Comparison of ENCODE assay signal across 8 mouse cellular contexts in genomic region chrX:15322207-15322839, GRCm38 (mm10).
A peak's percentile ranks its signal among the peaks of the same experiment; 100 is the strongest.
DNase-seq lines count a peak whose midpoint lies in the region; ATAC-seq and TF ChIP-seq lines count a peak whose summit lies in the region.

No protein-coding gene starts in this region.

- no peaks in the 10 kb centered on the region for H3K36me3 ChIP-seq in forebrain, embryonic 14.5 days (ENCODE audit: control insufficient read depth, insufficient read depth, low read length)
- no peaks in the 10 kb centered on the region for H3K36me3 ChIP-seq in intestine, embryonic 15.5 days
- H3K36me3 ChIP-seq in liver, postnatal 0 days (replicated peaks; ENCODE audit: insufficient read depth, low read length) = no peaks in the 10 kb centered on the region
- no peaks in the 10 kb centered on the region for H3K36me3 ChIP-seq in stomach, embryonic 14.5 days (ENCODE audit: control insufficient read depth, insufficient read depth, low read length)

- H3K4me3 ChIP-seq in forebrain, embryonic 14.5 days (ENCODE audit: low read depth, low read length) = no peak overlapping the region
- no peak overlapping the region for H3K4me3 ChIP-seq in intestine, embryonic 15.5 days (replicated peaks)
- H3K4me3 ChIP-seq in liver, postnatal 0 days (ENCODE audit: low read depth, low read length) = 0 out of 2 replicates have a peak overlapping the region, but pooled peaks have one; percentile 15
- H3K4me3 ChIP-seq in stomach, embryonic 14.5 days (ENCODE audit: low read depth, low read length) = no peak overlapping the region

- DNase-seq in 416B (ENCODE audit: low read depth) (peak; percentile 24), ZHBTc4 (ENCODE audit: low read depth, low spot score) (peak; percentile 87)
- DNase-seq in forebrain, embryonic 14.5 days (ENCODE audit: low spot score) = peak; percentile 29
- DNase-seq in liver, postnatal 0 days = peak; percentile 17
- DNase-seq in spleen, adult 12 weeks (ENCODE audit: low spot score) = no peak
- DNase-seq in frontal cortex, postnatal 10 days (ENCODE audit: low spot score in 2 of 2) = no peak

- peak; percentile 66; the same call in 1 of the 2 replicates for ATAC-seq in forebrain, embryonic 14.5 days
- peak; percentile 98 for ATAC-seq in intestine, embryonic 15.5 days
- ATAC-seq in liver, postnatal 0 days = peak; percentile 54; the same call in 1 of the 2 replicates
- peak; percentile 91 for ATAC-seq in stomach, embryonic 14.5 days (ENCODE audit: insufficient number of reproducible peaks, insufficient read depth, low FRiP score, low read depth)

- H3K4me1 ChIP-seq in forebrain, embryonic 14.5 days (ENCODE audit: control insufficient read depth, insufficient read depth, low read length) = no peaks in the 10 kb centered on the region
- no peaks in the 10 kb centered on the region for H3K4me1 ChIP-seq in intestine, embryonic 15.5 days (replicated peaks)
- no peaks in the 10 kb centered on the region for H3K4me1 ChIP-seq in liver, postnatal 0 days (ENCODE audit: insufficient read depth)
- no peaks in the 10 kb centered on the region for H3K4me1 ChIP-seq in stomach, embryonic 14.5 days (ENCODE audit: control insufficient read depth, insufficient read depth, low read length)

- 23% methylated on average over 7 of the region's 7 CpGs for WGBS in forebrain, embryonic 14.5 days
- whole genome bisulfite sequencing in intestine, embryonic 15.5 days = 7% methylated on average over 7 of the region's 7 CpGs
- 4% methylated on average over 7 of the region's 7 CpGs for WGBS in liver, postnatal 0 days (ENCODE audit: insufficient replicate concordance)
- 5% methylated on average over 7 of the region's 7 CpGs for WGBS in stomach, embryonic 14.5 days

- H3K27me3 ChIP-seq in forebrain, embryonic 14.5 days (replicated peaks; ENCODE audit: control insufficient read depth, insufficient read depth, low read length) = no peaks in the 10 kb centered on the region
- H3K27me3 ChIP-seq in intestine, embryonic 15.5 days (replicated peaks) = no peaks in the 10 kb centered on the region
- no peaks in the 10 kb centered on the region for H3K27me3 ChIP-seq in liver, postnatal 0 days (ENCODE audit: insufficient read depth, low read length)
- H3K27me3 ChIP-seq in stomach, embryonic 14.5 days (ENCODE audit: control insufficient read depth, insufficient read depth, low read length) = no peaks in the 10 kb centered on the region

- no peak for TF ChIP-seq EP300 in liver, postnatal 0 days (IDR thresholded peaks at IDR 0.05; ENCODE audit: low read depth)

- H3K9me3 ChIP-seq in forebrain, embryonic 14.5 days (replicated peaks; ENCODE audit: control insufficient read depth, low read length) = no peaks in the 10 kb centered on the region
- no peaks in the 10 kb centered on the region for H3K9me3 ChIP-seq in intestine, embryonic 15.5 days
- no peaks in the 10 kb centered on the region for H3K9me3 ChIP-seq in liver, postnatal 0 days (ENCODE audit: low read length)
- no peaks in the 10 kb centered on the region for H3K9me3 ChIP-seq in stomach, embryonic 14.5 days (ENCODE audit: control insufficient read depth, low read depth, low read length)

- H3K9ac ChIP-seq in forebrain, embryonic 14.5 days (ENCODE audit: low read length) = no peak overlapping the region
- H3K9ac ChIP-seq in intestine, embryonic 15.5 days = no peak overlapping the region
- H3K9ac ChIP-seq in liver, postnatal 0 days (replicated peaks) = no peak overlapping the region
- H3K9ac ChIP-seq in stomach, embryonic 14.5 days (replicated peaks; ENCODE audit: low read depth, low read length) = no peak overlapping the region

- TF ChIP-seq CTCF in liver, postnatal 0 days (IDR thresholded peaks at IDR 0.05; ENCODE audit: low read depth) = peak; percentile 17; the same call in 1 of the 2 replicates

- no peak overlapping the region for H3K27ac ChIP-seq in forebrain, embryonic 14.5 days (ENCODE audit: low read depth, low read length)
- no peak overlapping the region for H3K27ac ChIP-seq in intestine, embryonic 15.5 days
- H3K27ac ChIP-seq in liver, postnatal 0 days (ENCODE audit: low read depth) = no peak overlapping the region
- H3K27ac ChIP-seq in stomach, embryonic 14.5 days (ENCODE audit: low read length) = no peak overlapping the region

- no peak overlapping the region for H3K4me2 ChIP-seq in forebrain, embryonic 14.5 days (ENCODE audit: low read length)
- peak overlapping the region; percentile 31 for H3K4me2 ChIP-seq in intestine, embryonic 15.5 days (replicated peaks)
- peak overlapping the region; percentile 52 for H3K4me2 ChIP-seq in liver, postnatal 0 days (ENCODE audit: low read depth, low read length)
- H3K4me2 ChIP-seq in stomach, embryonic 14.5 days (replicated peaks; ENCODE audit: low read depth, low read length) = peak overlapping the region; percentile 11; the same call in 1 of the 2 replicates

Comparison
In these comparisons a context has a peak if more than half of its experiments do, and no peak if none do; other contexts are left out.
1. DNase-seq: peak in 416B (single experiment), ZHBTc4 (single experiment), forebrain, embryonic 14.5 days (single experiment) and liver, postnatal 0 days (single experiment); none in spleen, adult 12 weeks (single experiment) and frontal cortex, postnatal 10 days (0 of 2).
2. Peak in every context shown above with its lines, with median percentiles within 50 percentile points of each other: ATAC-seq.